Mouse (Mus musculus) intestine, postnatal 0 days (tissue): ENCODE results near the gene Slc38a4. TPM values are rescaled to one million over a fixed set of nuclear protein-coding genes. Genes with fewer than 3 reads are reported as not detected.

Experiments used
- ATAC-seq: fragments of 200-750 bp; cut with Nextera tagmentation; 2 replicates; pipeline ENCODE4 v1.8.0; 2017; ENCODE audit warnings: mild to moderate bottlenecking, moderate TSS enrichment, moderate library complexity
- H3K27ac ChIP-seq: fragments of 300-500 bp; sonication (generic); 2 replicates; pipeline ENCODE4 v1.5.1; 2014; ENCODE audit warnings: mild to moderate bottlenecking, low read depth, low read length, moderate library complexity
- H3K27me3 ChIP-seq: fragments of 300-500 bp; sonication (generic); replicated peaks from 2 replicates; pipeline ENCODE4 v1.6.1; 2014; ENCODE audit warnings: low read length, mixed read lengths; ENCODE audit not compliant: control insufficient read depth, insufficient read depth
- H3K36me3 ChIP-seq: fragments of 300-500 bp; sonication (generic); 2 replicates; pipeline ENCODE4 v1.6.1; 2014; ENCODE audit warnings: mild to moderate bottlenecking, moderate library complexity; ENCODE audit not compliant: control insufficient read depth, insufficient read depth
- H3K4me1 ChIP-seq: fragments of 300-500 bp; sonication (generic); replicated peaks from 2 replicates; pipeline ENCODE4 v1.6.1; 2014; ENCODE audit warnings: antibody characterized with exemption, low read length, mixed read lengths; ENCODE audit not compliant: control insufficient read depth, insufficient read depth
- H3K4me2 ChIP-seq: fragments of 300-500 bp; sonication (generic); replicated peaks from 2 replicates; pipeline ENCODE4 v1.6.1; 2014; ENCODE audit warnings: low read depth, mild to moderate bottlenecking, moderate library complexity
- H3K4me3 ChIP-seq: fragments of 300-500 bp; sonication (generic); 2 replicates; pipeline ENCODE4 v1.5.1; 2014; ENCODE audit warnings: low read depth, low read length
- H3K9ac ChIP-seq: fragments of 300-500 bp; sonication (generic); 2 replicates; pipeline ENCODE4 v1.6.1; 2014; ENCODE audit warnings: mild to moderate bottlenecking, low read depth, low read length
- H3K9me3 ChIP-seq: fragments of 300-500 bp; sonication (generic); 2 replicates; pipeline ENCODE4 v1.6.1; 2016; ENCODE audit warnings: mixed run types; ENCODE audit not compliant: control insufficient read depth
- CTCF ChIP-seq: sonication (generic); IDR thresholded peaks from 2 replicates; pipeline ENCODE4 v1.5.1; 2016; ENCODE audit warnings: low read depth, mild to moderate bottlenecking, control low read depth, antibody characterized with exemption, moderate library complexity
- WGBS: fragments of 180-500 bp; shearing (Covaris S2); extraction: QIAGEN DNeasy Blood & Tissue Kit; methylation state at CpG from one replicate; pipeline ENCODE4 v1.1.7; 2014; 5-methylcytosine and 5-hydroxymethylcytosine counted together
- polyA plus RNA-seq: library from polyadenylated mRNA; unstranded; fragments of >200 nt; fragmentation: Nextera tagmentation; extraction: Ambion mirVana; gene quantifications from 2 replicates; pipeline ENCODE4 v1.2.1, GENCODE M21; 2015

The Slc38a4 gene
- polyA plus RNA-seq, 1 experiment from 2014 or later: 11.4 TPM

DNA sequence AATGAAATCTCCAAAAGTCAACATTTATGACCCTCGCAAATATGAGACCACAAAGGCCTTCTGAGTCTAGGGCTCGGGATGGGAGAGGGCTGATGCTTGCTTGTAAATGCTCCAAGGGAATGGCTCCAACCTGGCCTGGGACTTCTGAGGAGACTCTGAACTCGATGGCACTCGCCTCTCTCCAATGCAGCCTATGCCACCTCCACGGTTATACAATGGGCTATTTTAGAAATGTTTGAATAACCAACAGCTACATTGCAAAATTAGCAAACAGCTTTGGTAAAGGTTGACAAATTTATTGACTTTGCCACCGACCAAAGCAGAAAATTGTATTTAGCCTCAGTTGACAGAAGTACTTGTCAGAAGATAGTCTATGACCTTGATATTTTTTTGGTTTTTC is 19.9 kb downstream of the Slc38a4 start:
- Histone ChIP-seq H3K9me3 (no peaks in the 10 kb centered on the region), H3K4me2 (no peak overlapping the region), H3K27me3 (no peaks in the 10 kb centered on the region), H3K4me1 (no peaks in the 10 kb centered on the region), H3K36me3 (no peaks in the 10 kb centered on the region), H3K4me3 (no peak overlapping the region), H3K27ac (no peak overlapping the region), H3K9ac (no peak overlapping the region)
- no peak for TF ChIP-seq CTCF
- WGBS: 64% methylated on average over 6 of the region's 6 CpGs
- no peak for ATAC-seq

DNA sequence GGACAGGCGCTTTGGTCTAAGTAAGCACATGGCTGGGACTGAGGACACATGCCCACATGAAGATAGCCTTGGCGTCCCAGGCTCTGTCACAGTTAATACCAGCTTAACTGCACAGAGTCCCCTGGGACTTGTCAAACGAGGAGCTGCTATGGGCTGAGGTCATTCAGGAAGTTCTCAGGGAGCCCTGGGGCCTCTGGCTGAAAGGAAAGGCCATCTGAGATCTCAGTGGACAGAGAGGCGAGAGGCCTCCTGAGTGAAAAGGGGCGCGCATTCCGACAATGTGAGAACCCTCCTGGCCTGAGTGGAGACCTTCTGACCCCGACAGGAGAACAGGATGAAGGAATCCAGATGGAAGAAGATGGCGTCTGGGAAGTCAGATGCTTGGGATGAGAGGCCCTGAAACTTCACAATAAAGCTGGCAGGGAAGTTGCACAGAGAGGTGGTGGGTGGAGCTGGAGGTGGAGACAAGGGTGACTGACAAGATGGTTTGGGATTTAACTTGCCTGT is 22.2 kb downstream of the Slc38a4 start:
- no peak overlapping the region for H3K27ac ChIP-seq
- H3K4me2 ChIP-seq: no peak overlapping the region
- no peaks in the 10 kb centered on the region for H3K4me1 ChIP-seq
- H3K36me3 ChIP-seq: no peaks in the 10 kb centered on the region
- H3K9ac ChIP-seq: no peak overlapping the region
- no peaks in the 10 kb centered on the region for H3K9me3 ChIP-seq
- no peak for ATAC-seq
- 54% methylated on average over 9 of the region's 9 CpGs for WGBS
- no peaks in the 10 kb centered on the region for H3K27me3 ChIP-seq
- H3K4me3 ChIP-seq: no peak overlapping the region
- TF ChIP-seq CTCF: no peak

DNA sequence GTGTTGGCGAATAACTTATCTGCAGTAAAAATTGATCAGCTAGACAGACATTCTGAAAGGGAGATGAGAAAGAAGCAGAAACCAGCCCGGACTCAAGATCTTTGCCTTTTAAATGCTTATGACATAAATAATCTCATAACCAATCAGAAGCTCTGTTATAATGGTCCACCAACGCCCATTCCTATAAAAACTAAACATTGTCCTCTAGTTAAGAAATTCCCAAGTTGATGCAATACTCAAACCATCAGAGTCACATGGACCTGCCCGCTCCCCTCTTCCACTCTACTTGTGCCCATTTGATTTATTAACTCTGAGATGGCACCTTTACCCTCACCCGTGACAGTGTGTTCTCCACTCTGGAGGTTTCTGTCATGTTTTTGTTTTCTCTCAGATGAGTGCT is 23.9 kb downstream of the Slc38a4 start:
- no peak overlapping the region for H3K4me3 ChIP-seq
- H3K36me3 ChIP-seq: no peaks in the 10 kb centered on the region
- no peak for TF ChIP-seq CTCF
- H3K4me2 ChIP-seq: no peak overlapping the region
- H3K9me3 ChIP-seq: no peaks in the 10 kb centered on the region
- H3K27ac ChIP-seq: no peak overlapping the region
- H3K27me3 ChIP-seq: no peaks in the 10 kb centered on the region
- WGBS: 78% methylated on average over 5 of the region's 5 CpGs
- H3K4me1 ChIP-seq: no peaks in the 10 kb centered on the region
- no peak for ATAC-seq
- no peak overlapping the region for H3K9ac ChIP-seq

DNA sequence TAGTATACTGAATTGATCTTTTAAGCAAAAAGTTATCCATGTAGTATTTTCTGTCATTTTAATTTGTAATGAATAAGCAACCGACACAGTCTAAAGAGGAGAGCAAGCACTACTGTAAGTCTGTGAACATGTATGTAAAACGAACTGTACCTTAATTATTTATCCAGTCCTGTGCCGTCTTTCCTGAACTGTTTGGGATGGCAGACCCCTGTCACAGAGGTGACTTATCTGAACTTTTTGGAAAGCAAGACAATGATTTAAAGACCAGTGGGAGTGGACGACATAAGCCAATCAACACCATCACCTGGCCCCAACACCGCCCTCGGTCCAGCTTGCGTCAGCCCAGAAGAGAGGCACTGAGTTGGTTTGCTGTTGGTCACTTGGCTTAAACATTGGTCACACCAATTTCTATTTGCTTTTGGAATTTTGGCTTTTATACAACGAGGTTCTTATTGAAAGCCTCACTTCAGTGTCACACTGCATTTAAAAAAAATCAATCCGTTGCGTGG is 24.7 kb downstream of the Slc38a4 start:
- no peak for ATAC-seq
- TF ChIP-seq CTCF: no peak
- H3K4me3 ChIP-seq: no peak overlapping the region
- H3K27me3 ChIP-seq: no peaks in the 10 kb centered on the region
- 92% methylated on average over 10 of the region's 10 CpGs for WGBS
- H3K4me2 ChIP-seq: no peak overlapping the region
- no peaks in the 10 kb centered on the region for H3K36me3 ChIP-seq
- H3K4me1 ChIP-seq: no peaks in the 10 kb centered on the region
- H3K9me3 ChIP-seq: no peaks in the 10 kb centered on the region
- no peak overlapping the region for H3K9ac ChIP-seq
- no peak overlapping the region for H3K27ac ChIP-seq

DNA sequence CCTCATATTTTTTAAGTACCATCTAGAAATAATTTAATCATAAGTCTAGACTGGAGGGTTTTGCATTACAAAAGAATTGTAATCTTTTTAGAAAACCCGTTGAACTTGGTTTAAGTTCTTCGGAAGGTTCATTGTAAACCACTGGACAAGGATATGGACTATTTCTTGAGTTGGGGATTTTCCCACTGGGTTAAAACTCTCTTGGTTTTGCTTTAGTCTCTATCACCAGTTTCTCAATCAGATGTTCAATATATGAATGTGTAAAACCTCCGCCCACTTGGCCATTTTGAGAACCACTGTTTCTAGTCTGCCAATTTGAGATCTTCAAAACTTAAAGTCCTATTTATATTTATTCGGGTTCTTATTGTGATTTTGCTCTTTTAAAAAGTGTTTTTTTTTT is 25.6 kb downstream of the Slc38a4 start:
- no peak for TF ChIP-seq CTCF
- H3K4me1 ChIP-seq: no peaks in the 10 kb centered on the region
- WGBS: 90% methylated on average over 4 of the region's 4 CpGs
- no peaks in the 10 kb centered on the region for H3K27me3 ChIP-seq
- H3K4me3 ChIP-seq: no peak overlapping the region
- no peak overlapping the region for H3K4me2 ChIP-seq
- ATAC-seq: no peak
- H3K27ac ChIP-seq: no peak overlapping the region
- H3K9ac ChIP-seq: no peak overlapping the region
- no peaks in the 10 kb centered on the region for H3K36me3 ChIP-seq
- no peaks in the 10 kb centered on the region for H3K9me3 ChIP-seq

GRCm38 (mm10) chr15:97029064-97029791 is 26.5 kb downstream of the Slc38a4 start:
- H3K9me3 ChIP-seq: no peaks in the 10 kb centered on the region
- H3K9ac ChIP-seq: no peak overlapping the region
- H3K4me2 ChIP-seq: no peak overlapping the region
- no peaks in the 10 kb centered on the region for H3K36me3 ChIP-seq
- H3K27me3 ChIP-seq: no peaks in the 10 kb centered on the region
- H3K4me1 ChIP-seq: no peaks in the 10 kb centered on the region
- no peak for ATAC-seq
- WGBS: 80% methylated on average over 9 of the region's 9 CpGs
- no peak overlapping the region for H3K27ac ChIP-seq
- H3K4me3 ChIP-seq: no peak overlapping the region
- TF ChIP-seq CTCF: no peak
